Mouse (Mus musculus) midbrain, postnatal 0 days (tissue): ENCODE measurements around the gene Gbx1. TPM values are rescaled to one million over a fixed set of nuclear protein-coding genes. Genes with fewer than 3 reads are reported as not detected.

ENCODE experiments used
- ATAC-seq: fragments of 200-750 bp; cut with Nextera tagmentation; 2 replicates; pipeline ENCODE4 v1.8.0; 2017; ENCODE audit warnings: moderate number of reproducible peaks, mild to moderate bottlenecking, moderate TSS enrichment, moderate library complexity; ENCODE audit not compliant: low FRiP score
- DNase-seq: peaks from one replicate; pipeline ENCODE4 v3.0.0-alpha.2; 2015; ENCODE audit warnings: low spot score
- H3K27ac ChIP-seq: fragments of 300-500 bp; sonication (generic); 2 replicates; pipeline ENCODE4 v1.5.1; 2014; ENCODE audit warnings: low read depth, mild to moderate bottlenecking, low read length, mixed read lengths
- H3K27me3 ChIP-seq: fragments of 300-500 bp; sonication (generic); 2 replicates; pipeline ENCODE4 v1.6.1; 2014; ENCODE audit warnings: low read length, control low read depth, mixed read lengths; ENCODE audit not compliant: insufficient read depth
- H3K36me3 ChIP-seq: fragments of 300-500 bp; sonication (generic); 2 replicates; pipeline ENCODE4 v1.6.1; 2014; ENCODE audit warnings: low read length, control low read depth, mixed read lengths; ENCODE audit not compliant: insufficient read depth
- H3K4me1 ChIP-seq: fragments of 300-500 bp; sonication (generic); 2 replicates; pipeline ENCODE4 v1.6.1; 2014; ENCODE audit warnings: mild to moderate bottlenecking, control low read depth, antibody characterized with exemption, low read length, mixed read lengths; ENCODE audit not compliant: insufficient read depth
- H3K4me2 ChIP-seq: fragments of 300-500 bp; sonication (generic); 2 replicates; pipeline ENCODE4 v1.6.1; 2014; ENCODE audit warnings: low read depth, mild to moderate bottlenecking, low read length, mixed read lengths; ENCODE audit not compliant: poor library complexity, severe bottlenecking
- H3K4me3 ChIP-seq: fragments of 300-500 bp; sonication (generic); 2 replicates; pipeline ENCODE4 v1.5.1; 2014; ENCODE audit warnings: low read depth, mild to moderate bottlenecking, low read length, moderate library complexity
- H3K9ac ChIP-seq: fragments of 300-500 bp; sonication (generic); replicated peaks from 2 replicates; pipeline ENCODE4 v1.6.1; 2014; ENCODE audit warnings: mild to moderate bottlenecking, low read length, moderate library complexity, mixed read lengths; ENCODE audit not compliant: poor library complexity, severe bottlenecking
- H3K9me3 ChIP-seq: fragments of 300-500 bp; sonication (generic); 2 replicates; pipeline ENCODE4 v1.6.1; 2016; ENCODE audit warnings: low read length, control low read depth
- CTCF ChIP-seq: IDR thresholded peaks from 2 replicates; pipeline ENCODE4 v1.5.1; 2016; ENCODE audit warnings: antibody characterized with exemption, mild to moderate bottlenecking
- WGBS: fragments of 180-500 bp; shearing (Covaris S2); extraction: QIAGEN DNeasy Blood & Tissue Kit; methylation state at CpG from one replicate; pipeline ENCODE4 v1.1.7; 2014; 5-methylcytosine and 5-hydroxymethylcytosine counted together
- polyA plus RNA-seq: library from polyadenylated mRNA; unstranded; fragments of >200 nt; fragmentation: Nextera tagmentation; extraction: Ambion mirVana; gene quantifications from 2 replicates; pipeline ENCODE4 v1.2.1, GENCODE M21; 2015
- total RNA-seq: library from RNA; depleted of rRNA; stranded (reverse); fragments of >200 nt; gene quantifications from 2 replicates; pipeline ENCODE4 v1.2.3, GENCODE M21; 2014

Gene Gbx1
- total and polyA plus RNA-seq, 2 experiments from 2014 or later, result 0.12 to 0.33 TPM

DNA sequence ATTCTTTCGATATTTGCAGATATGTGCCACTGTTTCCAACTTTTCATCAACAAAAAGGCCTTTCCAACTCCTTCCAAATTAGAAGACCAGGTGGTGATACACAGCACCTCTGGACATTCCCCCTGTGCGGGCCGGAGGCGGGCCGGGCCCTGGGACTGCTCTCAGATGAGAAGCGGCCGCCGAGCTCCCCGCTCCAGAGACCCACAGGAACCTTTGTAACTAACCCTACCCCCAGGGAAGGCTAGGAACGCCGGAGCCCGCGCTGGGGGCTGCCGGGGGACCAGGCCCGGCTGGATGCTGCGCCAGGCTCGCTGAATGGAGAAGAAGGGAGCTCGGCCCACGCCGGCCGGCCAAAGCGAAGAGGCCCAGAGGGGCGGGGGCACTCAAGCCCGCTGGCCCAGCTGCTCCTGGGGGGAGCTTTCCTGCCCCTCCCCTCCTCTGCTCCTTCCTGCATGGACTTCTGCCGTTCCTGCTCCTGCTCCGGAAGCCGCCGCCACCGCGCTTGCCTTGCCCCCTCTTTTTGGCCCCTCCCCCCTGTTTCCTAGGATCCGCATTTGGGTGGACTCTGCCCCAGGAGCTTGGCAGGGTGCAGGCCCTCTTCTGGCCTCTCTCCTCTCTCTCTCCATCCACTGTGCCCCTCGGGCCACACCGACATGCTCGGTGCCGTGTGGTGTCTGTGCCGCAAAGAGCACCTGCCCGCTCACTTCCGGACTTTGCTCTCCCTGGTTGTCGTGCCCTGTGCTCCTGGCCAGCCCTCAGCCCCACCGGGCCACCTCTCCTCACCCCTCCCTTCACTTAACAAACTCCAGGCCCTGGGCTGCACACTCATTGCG is 44.5 kb downstream of the Gbx1 start:
- ATAC-seq (no peak), DNase-seq (no peak)
- no peak overlapping the region for H3K27ac ChIP-seq
- H3K27me3 ChIP-seq, result no peaks in the 10 kb centered on the region
- peaks cover 61% of the 10 kb centered on the region for H3K36me3 ChIP-seq
- H3K4me3 ChIP-seq, result no peak overlapping the region
- 44% methylated on average over 34 of the region's 41 CpGs for WGBS
- no peaks in the 10 kb centered on the region for H3K4me1 ChIP-seq
- no peaks in the 10 kb centered on the region for H3K9me3 ChIP-seq
- H3K9ac ChIP-seq, result no peak overlapping the region
- no peak for TF ChIP-seq CTCF
- no peak overlapping the region for H3K4me2 ChIP-seq

DNA sequence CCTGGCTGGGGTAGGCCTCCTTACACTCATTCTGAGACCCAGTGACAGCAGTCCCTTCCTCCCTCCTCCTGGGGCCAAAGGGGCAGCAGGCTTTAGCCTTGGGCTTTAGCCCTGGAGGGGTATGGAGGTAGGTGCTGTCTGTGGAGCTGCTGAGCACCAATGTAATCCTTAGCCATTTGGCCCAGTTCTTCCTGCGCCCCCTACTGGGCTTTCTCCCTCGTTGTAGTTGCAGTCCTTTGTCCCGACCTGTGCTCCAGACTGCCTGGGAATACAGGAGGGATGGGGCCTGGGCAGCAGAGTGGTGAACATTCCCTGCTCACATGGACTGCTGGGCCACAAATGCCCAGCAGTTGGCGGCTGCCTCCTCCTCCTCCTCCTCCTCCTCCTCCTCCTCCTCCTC is 45.4 kb downstream of the Gbx1 start:
- Histone ChIP-seq H3K4me3 (no peak overlapping the region), H3K4me1 (no peaks in the 10 kb centered on the region), H3K9me3 (no peaks in the 10 kb centered on the region), H3K36me3 (peaks cover 64% of the 10 kb centered on the region), H3K4me2 (no peak overlapping the region), H3K27ac (no peak overlapping the region), H3K27me3 (no peaks in the 10 kb centered on the region), H3K9ac (no peak overlapping the region; the same call in 1 of the 2 replicates)
- peak; percentile 77 for TF ChIP-seq CTCF
- ATAC-seq (0 out of 2 replicates have a peak, but pooled peaks have one; percentile 22), DNase-seq (peak; percentile 80)
- WGBS, result 16% methylated on average over 4 of the region's 4 CpGs

DNA sequence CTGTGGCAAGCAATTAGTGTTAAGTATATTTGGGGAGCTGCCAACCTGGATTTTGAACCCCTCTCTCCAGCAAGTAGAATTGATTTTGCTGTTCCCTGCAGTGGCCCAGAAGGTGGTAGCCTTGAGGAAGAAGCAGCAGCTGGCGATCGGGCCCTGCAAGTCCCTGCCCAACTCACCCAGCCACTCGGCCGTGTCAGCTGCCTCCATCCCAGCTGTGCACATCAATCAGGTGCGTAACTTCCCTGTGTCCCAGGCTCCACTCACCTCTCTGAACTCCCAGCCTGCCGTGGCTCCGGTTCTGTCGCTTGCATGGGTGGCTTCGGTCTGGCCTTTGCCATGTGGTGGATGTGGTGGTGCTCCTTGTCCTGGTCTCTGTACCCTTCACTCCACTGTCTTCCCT is 49.1 kb downstream of the Gbx1 start:
- Histone ChIP-seq H3K4me2 (no peak overlapping the region), H3K36me3 (peaks cover 54% of the 10 kb centered on the region)
- 92% methylated on average over 9 of the region's 9 CpGs for WGBS

GRCm38 (mm10) chr5:24475476-24476241 is 51.3 kb downstream of the Gbx1 start:
- Histone ChIP-seq H3K4me3 (no peak overlapping the region), H3K27me3 (no peaks in the 10 kb centered on the region), H3K9me3 (no peaks in the 10 kb centered on the region), H3K9ac (no peak overlapping the region), H3K27ac (no peak overlapping the region), H3K4me2 (no peak overlapping the region), H3K36me3 (peaks cover 42% of the 10 kb centered on the region), H3K4me1 (0 out of 2 replicates have a peak, but pooled peaks cover 10% of the 10 kb centered on the region)
- 75% methylated on average over 6 of the region's 6 CpGs for WGBS
- no peak for ATAC-seq
- no peak for DNase-seq
- no peak for TF ChIP-seq CTCF

More for the DNA sequence above, 49.1 kb downstream of the Gbx1 start:
- 0 out of 2 replicates have a peak, but pooled peaks cover 10% of the 10 kb centered on the region for H3K4me1 ChIP-seq
- no peaks in the 10 kb centered on the region for H3K9me3 ChIP-seq
- H3K27me3 ChIP-seq, result no peaks in the 10 kb centered on the region
- H3K27ac ChIP-seq, result no peak overlapping the region
- TF ChIP-seq CTCF, result no peak
- ATAC-seq (no peak), DNase-seq (no peak)
- H3K4me3 ChIP-seq, result no peak overlapping the region
- no peak overlapping the region for H3K9ac ChIP-seq

GRCm38 (mm10) chr5:24474723-24475261 is 52.2 kb downstream of the Gbx1 start:
- DNase-seq, result peak; percentile 33
- peak overlapping the region; percentile 29 for H3K4me3 ChIP-seq
- no peak overlapping the region for H3K27ac ChIP-seq
- 7% methylated on average over 59 of the region's 67 CpGs for WGBS
- H3K9ac ChIP-seq, result peak overlapping the region; percentile 36
- peak; percentile 14; the same call in 1 of the 2 replicates for ATAC-seq
- peaks cover 33% of the 10 kb centered on the region for H3K36me3 ChIP-seq
- peak; percentile 18; the same call in 1 of the 2 replicates for TF ChIP-seq CTCF
- peak overlapping the region; percentile 46 for H3K4me2 ChIP-seq
- H3K27me3 ChIP-seq, result no peaks in the 10 kb centered on the region
- no peaks in the 10 kb centered on the region for H3K9me3 ChIP-seq
- H3K4me1 ChIP-seq, result 0 out of 2 replicates have a peak, but pooled peaks cover 10% of the 10 kb centered on the region
